8 mouse cellular contexts compared by ENCODE assay signal in genomic region chr8:84873016-84873415, GRCm38 (mm10). TPM values are rescaled to one million over a fixed set of nuclear protein-coding genes. Genes with fewer than 3 reads are reported as not detected.
DNase-seq lines count a peak whose midpoint lies in the region; ATAC-seq and TF ChIP-seq lines count a peak whose summit lies in the region.

No protein-coding gene starts in this region.

- no peaks in the 10 kb centered on the region for H3K9me3 ChIP-seq in liver, embryonic 14.5 days (ENCODE audit: control insufficient read depth, low read length)

- peak overlapping the region; percentile 49; the same call in 1 of the 2 replicates for H3K4me3 ChIP-seq in thymus, adult 2 months (ENCODE audit: control insufficient read depth, insufficient read depth, low read length)
- H3K4me3 ChIP-seq in liver, embryonic 14.5 days (ENCODE audit: insufficient read depth in 1 of 2, low read depth in 2 of 2, low read length in 2 of 2), result peak overlapping the region; percentile 34 to 69; a peak in 3 of 4 replicates

- H3K9ac ChIP-seq in liver, embryonic 14.5 days (replicated peaks), result peak overlapping the region; percentile 78; the same call in 1 of the 2 replicates

- peak overlapping the region; percentile 100 for H3K4me2 ChIP-seq in liver, embryonic 14.5 days (ENCODE audit: low read depth)

- peak; percentile 19 for DNase-seq in CD4-positive, CD25-positive, alpha-beta regulatory T cell, adult 2 months (ENCODE audit: low read depth, low spot score)
- DNase-seq in thymus, adult 2 months, result no peak
- DNase-seq in thymus, postnatal 14 days, result no peak
- no peak for DNase-seq in liver, embryonic 14.5 days (ENCODE audit: low read depth in 3 of 3, low spot score in 3 of 3)
- no peak for DNase-seq in layer of hippocampus, postnatal 36 days
- no peak for DNase-seq in kidney, postnatal 25 days
- DNase-seq in gastrocnemius, postnatal 14 days, result no peak

- TF ChIP-seq CTCF in thymus, adult 2 months (IDR thresholded peaks at IDR 0.05; ENCODE audit: borderline replicate concordance, control insufficient read depth, extremely low read depth, insufficient read depth, low read length, poor library complexity), result no peak
- no peak for TF ChIP-seq CTCF in liver, embryonic 14.5 days (IDR thresholded peaks at IDR 0.05; ENCODE audit: low read depth)

- no peaks in the 10 kb centered on the region for H3K27me3 ChIP-seq in thymus, adult 2 months (ENCODE audit: control insufficient read depth, insufficient read depth, low read length)
- no peaks in the 10 kb centered on the region for H3K27me3 ChIP-seq in liver, embryonic 14.5 days (ENCODE audit: control insufficient read depth, insufficient read depth, low read length)

- no peak for ATAC-seq in CD4-positive, CD25-positive, alpha-beta regulatory T cell, adult 4 months
- ATAC-seq in liver, embryonic 14.5 days (ENCODE audit: insufficient read depth), result no peak

- intact Hi-C loops in gastrocnemius, postnatal 14 days (cut with DNase I; ENCODE audit: low total_unique reads), result no loop called here

- peaks cover 16% of the 10 kb centered on the region for H3K4me1 ChIP-seq in thymus, adult 2 months (replicated peaks; ENCODE audit: control insufficient read depth, insufficient read depth, low read length)
- peaks cover 22 to 25% of the 10 kb centered on the region in 2 experiments for H3K4me1 ChIP-seq in liver, embryonic 14.5 days (replicated peaks; ENCODE audit: control insufficient read depth in 2 of 2, insufficient read depth in 2 of 2, low read length in 1 of 2)

- H3K36me3 ChIP-seq in thymus, adult 2 months (ENCODE audit: control insufficient read depth, insufficient read depth, low read length), result peaks cover 10% of the 10 kb centered on the region
- peaks cover 13% of the 10 kb centered on the region for H3K36me3 ChIP-seq in liver, embryonic 14.5 days (replicated peaks; ENCODE audit: control insufficient read depth, insufficient read depth, low read depth)

- TF ChIP-seq EP300 in liver, embryonic 14.5 days (IDR thresholded peaks at IDR 0.05; ENCODE audit: low read depth), result no peak

- 70% methylated on average over 4 of the region's 4 CpGs for WGBS in thymus, adult 2 months
- WGBS in liver, embryonic 14.5 days (ENCODE audit: insufficient replicate concordance), result 71% methylated on average over 4 of the region's 4 CpGs

- TF ChIP-seq POLR2A in thymus, adult 2 months (IDR thresholded peaks at IDR 0.05; ENCODE audit: control insufficient read depth, extremely low read depth, insufficient read depth, low read length, poor library complexity), result no peak

- H3K27ac ChIP-seq in thymus, adult 2 months (ENCODE audit: control insufficient read depth, insufficient read depth, low read length), result no peak overlapping the region
- no peak overlapping the region for H3K27ac ChIP-seq in liver, embryonic 14.5 days

RNA-seq across cellular contexts. Expression of gene Syce2, which starts 1.1 kb away (rescaled TPM):
- polyA plus RNA-seq in CD4-positive, CD25-positive, alpha-beta regulatory T cell, adult 4 months (2017; shearing (Covaris generic)), result 1 to 10 TPM; 6.5 to 9.0 TPM
- polyA plus RNA-seq in thymus, adult 2 months (2012; rRNA removed), result 9.4 and 11.6 TPM in 2 replicates
- 16.7 and 26.4 TPM in 2 replicates for polyA plus RNA-seq in liver, embryonic 14.5 days (2012; rRNA removed)
- 78.2 and 80.2 TPM in 2 replicates for polyA plus RNA-seq in liver, embryonic 14.5 days (2014; fragmentation: Nextera tagmentation; extraction: Ambion mirVana)
- 10 to 100 TPM; 16.1 to 19.7 TPM for total RNA-seq in layer of hippocampus, postnatal 36 days (2021)
- total RNA-seq in gastrocnemius, postnatal 14 days (2021), result 1 to 10 TPM; 2.1 to 2.6 TPM

RNA-seq across cellular contexts. Expression of gene Farsa, which starts 16.2 kb away (rescaled TPM):
- polyA plus RNA-seq in CD4-positive, CD25-positive, alpha-beta regulatory T cell, adult 4 months (2017; shearing (Covaris generic)), result 100 to 1,000 TPM in 1 of 2 experiments, 10 to 100 TPM in 1; 67.4 to 122 TPM
- polyA plus RNA-seq in thymus, adult 2 months (2012; rRNA removed), result 93.5 and 103 TPM in 2 replicates
- 53.5 and 54.8 TPM in 2 replicates for polyA plus RNA-seq in liver, embryonic 14.5 days (2012; rRNA removed)
- 45.8 and 48.7 TPM in 2 replicates for polyA plus RNA-seq in liver, embryonic 14.5 days (2014; fragmentation: Nextera tagmentation; extraction: Ambion mirVana)
- total RNA-seq in layer of hippocampus, postnatal 36 days (2021), result 10 to 100 TPM; 51.2 to 52.7 TPM
- total RNA-seq in gastrocnemius, postnatal 14 days (2021), result 10 to 100 TPM; 24.8 to 25.5 TPM

RNA-seq across cellular contexts. Expression of gene Gcdh, which starts 20.7 kb away (rescaled TPM):
- polyA plus RNA-seq in CD4-positive, CD25-positive, alpha-beta regulatory T cell, adult 4 months (2017; shearing (Covaris generic)), result 10 to 100 TPM; 21.5 to 32.7 TPM
- polyA plus RNA-seq in thymus, adult 2 months (2012; rRNA removed), result 78.7 and 85.2 TPM in 2 replicates
- 27.1 and 31.4 TPM in 2 replicates for polyA plus RNA-seq in liver, embryonic 14.5 days (2012; rRNA removed)
- polyA plus RNA-seq in liver, embryonic 14.5 days (2014; fragmentation: Nextera tagmentation; extraction: Ambion mirVana), result 38.9 and 42.7 TPM in 2 replicates
- 10 to 100 TPM; 39.5 to 46.3 TPM for total RNA-seq in layer of hippocampus, postnatal 36 days (2021)
- 10 to 100 TPM; 23.3 to 30.0 TPM for total RNA-seq in gastrocnemius, postnatal 14 days (2021)

RNA-seq across cellular contexts. Expression of gene Calr, which starts 26.3 kb away (rescaled TPM):
- polyA plus RNA-seq in CD4-positive, CD25-positive, alpha-beta regulatory T cell, adult 4 months (2017; shearing (Covaris generic)), result 100 to 1,000 TPM; 250 to 281 TPM
- polyA plus RNA-seq in thymus, adult 2 months (2012; rRNA removed), result 182 and 186 TPM in 2 replicates
- 144 and 262 TPM in 2 replicates for polyA plus RNA-seq in liver, embryonic 14.5 days (2012; rRNA removed)
- 348 and 351 TPM in 2 replicates for polyA plus RNA-seq in liver, embryonic 14.5 days (2014; fragmentation: Nextera tagmentation; extraction: Ambion mirVana)
- 100 to 1,000 TPM; 557 to 631 TPM for total RNA-seq in layer of hippocampus, postnatal 36 days (2021)
- total RNA-seq in gastrocnemius, postnatal 14 days (2021), result 100 to 1,000 TPM; 197 to 229 TPM

RNA-seq across cellular contexts. Expression of gene Klf1, which starts 28.7 kb away (rescaled TPM):
- polyA plus RNA-seq in CD4-positive, CD25-positive, alpha-beta regulatory T cell, adult 4 months (2017; shearing (Covaris generic)), result under 1 TPM in 1 of 2 experiments, not detected in 1; 0.22 TPM
- polyA plus RNA-seq in thymus, adult 2 months (2012; rRNA removed), result 0.13 and 0.23 TPM in 2 replicates
- 209 and 251 TPM in 2 replicates for polyA plus RNA-seq in liver, embryonic 14.5 days (2012; rRNA removed)
- 522 and 566 TPM in 2 replicates for polyA plus RNA-seq in liver, embryonic 14.5 days (2014; fragmentation: Nextera tagmentation; extraction: Ambion mirVana)
- total RNA-seq in layer of hippocampus, postnatal 36 days (2021), result under 1 TPM in 1 of 2 experiments, not detected in 1; 0.40 TPM
- total RNA-seq in gastrocnemius, postnatal 14 days (2021), result under 1 TPM in 1 of 2 experiments, not detected in 1; 0.23 TPM
